Mouse (Mus musculus) G1E (cell line): ENCODE data around the gene Htr2a.

ENCODE experiments used
- CTCF ChIP-seq: IDR thresholded peaks from 2 replicates; pipeline ENCODE4 v1.5.1; 2012; ENCODE audit warnings: low read depth, low read length, inconsistent platforms, mixed read lengths
- GATA1 ChIP-seq: IDR thresholded peaks from 2 replicates; pipeline ENCODE4 v1.6.1; 2012; ENCODE audit warnings: borderline replicate concordance, low read length, inconsistent platforms, mixed read lengths
- GATA2 ChIP-seq: IDR thresholded peaks from 2 replicates; pipeline ENCODE4 v1.6.1; 2012; ENCODE audit warnings: low read depth, low read length, inconsistent platforms, borderline replicate concordance
- POLR2AphosphoS5 ChIP-seq: IDR thresholded peaks from 2 replicates; pipeline ENCODE4 v1.6.1; 2012; ENCODE audit warnings: low read depth, low read length, inconsistent platforms; ENCODE audit not compliant: insufficient replicate concordance
- TAL1 ChIP-seq: conservative IDR thresholded peaks from 2 replicates; pipeline ENCODE4 v1.6.1; 2012; ENCODE audit warnings: low read depth, low read length, inconsistent platforms, mixed read lengths

- TF ChIP-seq CTCF (no peak), GATA1 (no peak), TAL1 (no peak), POLR2AphosphoS5 (no peak), GATA2 (no peak)
These were observed 1.1 kb downstream of the Htr2a start for GRCm38 (mm10) chr14:74641668-74642230.
